Mouse (Mus musculus) G1E-ER4 (cell line): ENCODE results near the gene Vmn2r55. TPM values are rescaled to one million over a fixed set of nuclear protein-coding genes. Genes with fewer than 3 reads are reported as not detected.
"Not testable (repeated sequence)": the region's sequence is repeated elsewhere in the genome, so short reads cannot be mapped to it uniquely, and the experiment has no call there.

Source experiments
- GATA1 ChIP-seq: IDR thresholded peaks from one replicate; pipeline ENCODE4 v1.8.0; 2012; ENCODE audit warnings: low read length, inconsistent platforms
- polyA plus RNA-seq: library from polyadenylated mRNA; stranded (reverse); fragments of >175 nt; gene quantifications from 2 replicates; pipeline ENCODE4 v1.2.3, GENCODE M21; 2012

Gene Vmn2r55
- polyA plus RNA-seq, result not detected in 2 replicates

DNA sequence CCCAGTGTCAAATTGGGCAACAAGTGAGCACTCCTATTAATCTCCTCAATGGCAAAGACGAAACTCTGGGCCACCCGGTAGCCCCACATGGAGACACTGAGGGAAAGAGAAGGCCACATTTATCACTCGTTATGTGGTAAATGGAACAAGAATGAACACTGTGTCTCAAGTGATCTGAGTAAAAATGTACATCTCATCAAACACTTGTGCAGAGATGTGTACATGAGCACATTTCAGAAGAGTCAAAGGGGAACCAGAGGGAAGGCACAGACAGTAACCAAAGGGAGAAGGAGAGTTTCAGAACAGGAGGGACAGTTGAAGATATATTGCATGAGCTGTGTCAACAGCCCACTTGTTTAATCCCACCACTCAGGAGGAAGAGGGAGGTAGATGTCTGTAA is at the start of gene Vmn2r55:
TSS of gene Vmn2r55 (minus strand) at position 101 of the 400 bp plus-strand sequence.
- not testable (repeated sequence) for TF ChIP-seq GATA1

DNA sequence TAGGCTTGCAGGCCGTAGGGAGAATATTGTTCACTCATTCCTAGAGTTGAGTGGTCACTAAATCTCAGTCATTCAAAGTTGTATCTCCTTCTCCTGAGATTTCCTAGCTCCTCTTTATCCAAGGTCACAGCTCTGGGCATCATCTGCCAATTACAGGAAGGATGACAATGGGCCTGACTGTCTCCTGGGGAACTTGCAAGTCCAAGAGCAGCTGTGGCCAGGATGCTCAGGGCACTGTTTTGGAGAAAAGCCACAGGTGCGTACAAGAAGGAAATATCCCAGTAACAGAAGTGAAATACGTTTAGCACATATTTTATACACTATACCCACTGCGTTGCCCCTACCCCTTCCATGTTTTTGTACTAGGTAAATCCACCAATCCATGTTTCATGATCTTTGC is 44.6 kb downstream of the Vmn2r55 start, which contains the start of gene Vmn2r54:
TSS of gene Vmn2r54 (minus strand) at position 101 of the 400 bp plus-strand sequence.
- TF ChIP-seq GATA1, result not testable (repeated sequence)

DNA sequence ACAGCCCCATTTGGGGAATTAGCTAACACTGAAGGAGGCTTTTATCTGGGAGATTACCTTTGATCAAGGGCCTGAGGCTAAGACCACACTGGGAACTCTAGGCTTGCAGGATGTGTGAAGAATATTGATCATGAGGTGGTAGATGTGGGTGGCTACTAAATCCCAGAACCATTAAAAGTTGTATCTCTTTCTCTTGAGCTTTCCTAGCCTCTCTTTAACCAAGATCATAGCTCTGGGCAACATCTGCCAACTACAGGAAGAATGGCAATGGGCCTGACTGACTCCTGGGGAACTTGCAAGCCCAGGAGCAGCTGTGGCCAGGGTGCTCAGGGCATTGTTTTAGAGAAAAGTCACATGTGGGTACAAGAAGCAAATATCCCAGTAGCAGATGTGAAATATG is 76.1 kb downstream of the Vmn2r55 start, which contains the start of gene Vmn2r53:
TSS of gene Vmn2r53 (minus strand) at position 101 of the 400 bp plus-strand sequence.
- TF ChIP-seq GATA1, result no peak

Other genes starting within 250 kb of the Vmn2r55 start
- gene Zfp606, start 206.7 kb downstream of the Vmn2r55 start, polyA plus RNA-seq, result 3.8 and 4.5 TPM in 2 replicates
- gene 2900092C05Rik, start 172.5 kb downstream of the Vmn2r55 start, polyA plus RNA-seq, result not detected in 2 replicates
- not detected in 2 replicates for gene Vmn2r53, start 76.2 kb downstream of the Vmn2r55 start, polyA plus RNA-seq
- gene Vmn2r54, start 44.7 kb downstream of the Vmn2r55 start, polyA plus RNA-seq, result not detected in 2 replicates
- gene Vmn2r56, start 50.0 kb upstream of the Vmn2r55 start, polyA plus RNA-seq, result not detected in 2 replicates
- not detected in 2 replicates for gene Zscan18, start 118.6 kb upstream of the Vmn2r55 start, polyA plus RNA-seq
- gene Zfp329, start 133.9 kb upstream of the Vmn2r55 start, polyA plus RNA-seq, result 0.21 and 0.25 TPM in 2 replicates
- gene Zfp110, start 149.8 kb upstream of the Vmn2r55 start, polyA plus RNA-seq, result 2.3 and 3.0 TPM in 2 replicates
- gene Zfp128, start 196.2 kb upstream of the Vmn2r55 start, polyA plus RNA-seq, result 0.65 and 0.75 TPM in 2 replicates
- gene Zscan22, start 212.8 kb upstream of the Vmn2r55 start, polyA plus RNA-seq, result 4.1 and 5.8 TPM in 2 replicates
- gene Rps5, start 237.3 kb upstream of the Vmn2r55 start, polyA plus RNA-seq, result 2,301 and 3,402 TPM in 2 replicates
- 2.0 and 3.0 TPM in 2 replicates for gene Rnf225, start 242.4 kb upstream of the Vmn2r55 start, polyA plus RNA-seq